Mouse (Mus musculus): Measurements from ENCODE around the gene Avil. TPM values are rescaled to one million over a fixed set of nuclear protein-coding genes. Genes with fewer than 3 reads are reported as not detected.
"Not testable (repeated sequence)": the region's sequence is repeated elsewhere in the genome, so short reads cannot be mapped to it uniquely, and the experiment has no call there.

Avil gene
- polyA plus RNA-seq, 1 experiment from 2014 or later, result 0.08 TPM

DNA sequence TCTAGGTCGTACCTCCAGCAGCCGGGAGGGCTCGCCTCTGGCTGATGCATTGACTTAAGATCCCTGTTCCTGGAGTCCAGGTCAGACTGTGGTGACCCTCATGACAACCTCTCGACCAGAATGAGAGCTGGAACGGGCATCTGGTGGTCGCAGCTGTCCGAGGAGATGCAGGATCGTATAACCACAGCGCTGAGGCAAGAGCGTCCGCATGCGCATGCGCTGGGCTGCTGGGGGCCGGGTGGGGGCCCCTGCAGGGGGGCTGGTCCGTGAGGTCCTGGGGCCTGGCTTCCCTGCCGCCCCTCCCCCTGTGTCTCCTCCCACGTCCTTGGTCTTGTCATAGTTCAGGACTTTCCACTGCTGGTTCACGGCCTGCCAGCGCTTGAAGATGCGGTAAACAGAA, 56.0 kb downstream of the Avil start:
- Histone ChIP-seq H3K27ac (ENCODE audit: low read depth, low read length) (no peak overlapping the region), H3K4me2 (ENCODE audit: low read depth, low read length, severe bottlenecking) (no peak overlapping the region), H3K9ac (ENCODE audit: low read length) (no peak overlapping the region), H3K4me1 (replicated peaks; ENCODE audit: control insufficient read depth, insufficient read depth, low read length) (peaks cover 6% of the 10 kb centered on the region; the same call in 1 of the 2 replicates), H3K36me3 (ENCODE audit: control insufficient read depth, insufficient read depth, low read length) (peaks cover 5% of the 10 kb centered on the region; the same call in 1 of the 2 replicates), H3K27me3 (ENCODE audit: control insufficient read depth, insufficient read depth, low read length) (no peaks in the 10 kb centered on the region), H3K9me3 (ENCODE audit: control insufficient read depth, low read length) (no peaks in the 10 kb centered on the region), H3K4me3 (ENCODE audit: low read depth, low read length) (no peak overlapping the region)
- ATAC-seq (replicated peaks; ENCODE audit: low FRiP score) (no peak), DNase-seq (ENCODE audit: low spot score) (no peak)
- WGBS, result 92% methylated on average over 20 of the region's 20 CpGs

DNA sequence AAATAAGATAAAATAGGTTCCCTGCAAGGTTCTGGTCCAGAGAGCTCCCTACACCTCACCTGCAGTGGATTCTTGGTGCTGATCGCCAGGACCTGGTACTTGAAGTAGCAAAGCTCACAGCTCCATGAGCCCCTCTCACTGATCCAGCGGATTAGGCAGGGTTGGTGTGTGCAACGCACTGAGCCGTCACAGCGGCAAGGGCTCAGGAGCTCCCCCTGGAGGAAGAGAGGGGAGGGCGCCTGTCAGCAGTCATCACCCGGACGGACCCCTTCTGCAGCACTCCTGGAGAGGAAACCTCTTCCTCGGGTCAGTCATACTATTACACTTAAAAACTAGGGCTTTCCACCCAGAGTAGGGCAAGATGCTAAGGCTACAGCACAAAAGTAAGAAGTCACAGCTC, 57.7 kb downstream of the Avil start:
- WGBS, result 2% methylated on average over 9 of the region's 9 CpGs
- Histone ChIP-seq H3K4me3 (ENCODE audit: low read depth, low read length) (peak overlapping the region; percentile 96), H3K9me3 (ENCODE audit: control insufficient read depth, low read length) (no peaks in the 10 kb centered on the region), H3K4me2 (ENCODE audit: low read depth, low read length, severe bottlenecking) (peak overlapping the region; percentile 97), H3K36me3 (ENCODE audit: control insufficient read depth, insufficient read depth, low read length) (peaks cover 5% of the 10 kb centered on the region; the same call in 1 of the 2 replicates), H3K4me1 (replicated peaks; ENCODE audit: control insufficient read depth, insufficient read depth, low read length) (peaks cover 6% of the 10 kb centered on the region; the same call in 1 of the 2 replicates), H3K9ac (ENCODE audit: low read length) (peak overlapping the region; percentile 95; the same call in 1 of the 2 replicates), H3K27me3 (ENCODE audit: control insufficient read depth, insufficient read depth, low read length) (no peaks in the 10 kb centered on the region), H3K27ac (ENCODE audit: low read depth, low read length) (no peak overlapping the region)
- ATAC-seq (replicated peaks; ENCODE audit: low FRiP score) (peak; percentile 39; the same call in 1 of the 2 replicates), DNase-seq (ENCODE audit: low spot score) (peak; percentile 92)

GRCm38 (mm10) chr10:127058708-127059107, 58.2 kb downstream of the Avil start:
- Histone ChIP-seq H3K4me2 (ENCODE audit: low read depth, low read length, severe bottlenecking) (peak overlapping the region; percentile 97), H3K36me3 (ENCODE audit: control insufficient read depth, insufficient read depth, low read length) (peaks cover 5% of the 10 kb centered on the region; the same call in 1 of the 2 replicates), H3K27ac (ENCODE audit: low read depth, low read length) (no peak overlapping the region), H3K4me1 (replicated peaks; ENCODE audit: control insufficient read depth, insufficient read depth, low read length) (peaks cover 6% of the 10 kb centered on the region; the same call in 1 of the 2 replicates), H3K27me3 (ENCODE audit: control insufficient read depth, insufficient read depth, low read length) (no peaks in the 10 kb centered on the region), H3K9ac (ENCODE audit: low read length) (peak overlapping the region; percentile 95), H3K4me3 (ENCODE audit: low read depth, low read length) (peak overlapping the region; percentile 96), H3K9me3 (ENCODE audit: control insufficient read depth, low read length) (no peaks in the 10 kb centered on the region)
- WGBS, result 5% methylated on average over 8 of the region's 8 CpGs
- ATAC-seq (replicated peaks; ENCODE audit: low FRiP score), result no peak
- DNase-seq (ENCODE audit: low spot score), result no peak

GRCm38 (mm10) chr10:127059174-127059967, 58.9 kb downstream of the Avil start:
- DNase-seq (ENCODE audit: low spot score), result peak; percentile 79
- H3K4me1 ChIP-seq (replicated peaks; ENCODE audit: control insufficient read depth, insufficient read depth, low read length), result peaks cover 6% of the 10 kb centered on the region; the same call in 1 of the 2 replicates

DNA sequence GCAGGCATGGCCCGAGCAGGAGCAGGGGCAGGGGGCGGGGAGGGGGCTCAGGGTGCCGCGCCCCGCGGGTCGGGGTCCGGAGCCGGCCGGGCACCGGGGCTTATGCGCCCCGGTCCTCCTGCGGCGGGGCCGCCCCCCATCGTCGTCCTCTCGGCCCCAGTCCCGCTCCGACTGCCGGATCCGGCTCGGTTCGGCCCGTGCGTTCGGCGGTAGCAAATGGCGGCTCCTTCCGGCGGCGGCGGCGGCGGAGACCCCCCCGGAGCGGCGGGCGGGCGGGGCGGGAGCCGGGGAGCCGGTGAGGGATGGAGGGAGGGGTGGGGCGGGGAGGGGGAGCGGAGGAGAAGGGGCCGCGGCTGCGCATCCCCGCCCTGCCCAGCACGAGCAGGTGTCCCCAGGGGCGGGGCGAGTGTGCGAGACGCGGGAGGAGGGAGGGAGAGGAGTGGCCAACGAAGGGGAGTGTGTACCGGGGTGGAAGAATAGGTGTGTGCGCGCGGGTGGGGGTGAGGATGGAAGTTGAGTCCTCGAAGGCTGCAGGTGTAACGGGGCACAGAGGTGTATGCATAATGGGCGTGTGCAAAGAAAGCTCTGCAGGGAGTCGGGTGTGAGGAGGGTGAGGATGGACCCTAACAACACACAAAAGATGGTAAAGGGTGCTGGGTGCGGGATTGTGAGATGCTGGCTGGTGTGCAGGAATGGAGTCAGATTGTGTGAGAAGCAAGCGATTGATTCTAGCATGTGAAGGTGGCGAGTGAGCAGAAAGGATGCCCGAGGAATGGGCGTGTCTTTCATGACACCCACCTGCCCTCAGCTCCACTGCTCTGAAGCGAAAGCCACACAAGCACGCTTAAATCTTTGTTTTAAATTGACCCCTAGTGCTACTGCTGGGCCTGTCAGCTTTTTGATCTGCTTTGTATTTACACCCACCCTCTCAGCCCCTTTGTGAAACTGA, 59.7 kb downstream of the Avil start, which contains the start of gene March9:
Gene March9, minus strand, starts transcription at position 217 of the 949 bp plus-strand sequence.
- Histone ChIP-seq H3K4me1 (replicated peaks; ENCODE audit: control insufficient read depth, insufficient read depth, low read length) (peaks cover 6% of the 10 kb centered on the region; the same call in 1 of the 2 replicates), H3K9me3 (ENCODE audit: control insufficient read depth, low read length) (no peaks in the 10 kb centered on the region), H3K36me3 (ENCODE audit: control insufficient read depth, insufficient read depth, low read length) (peaks cover 11% of the 10 kb centered on the region), H3K9ac (ENCODE audit: low read length) (peak within 1 kb of the TSS; percentile 95), H3K27me3 (ENCODE audit: control insufficient read depth, insufficient read depth, low read length) (no peaks in the 10 kb centered on the region), H3K4me3 (ENCODE audit: low read depth, low read length) (peak within 1 kb of the TSS; percentile 96), H3K4me2 (ENCODE audit: low read depth, low read length, severe bottlenecking) (peak within 1 kb of the TSS; percentile 97), H3K27ac (ENCODE audit: low read depth, low read length) (peak within 1 kb of the TSS; percentile 87)
- WGBS, result under 1% methylated on average over 63 of the region's 72 CpGs
- DNase-seq (ENCODE audit: low spot score), result peak; percentile 88
- ATAC-seq (replicated peaks; ENCODE audit: low FRiP score), result peak; percentile 22

More at GRCm38 (mm10) chr10:127059174-127059967, 58.9 kb downstream of the Avil start:
- peak overlapping the region; percentile 96 for H3K4me3 ChIP-seq (ENCODE audit: low read depth, low read length)
- H3K27me3 ChIP-seq (ENCODE audit: control insufficient read depth, insufficient read depth, low read length), result no peaks in the 10 kb centered on the region
- H3K9me3 ChIP-seq (ENCODE audit: control insufficient read depth, low read length), result no peaks in the 10 kb centered on the region
- WGBS, result under 1% methylated on average over 60 of the region's 92 CpGs
- peak overlapping the region; percentile 95 for H3K9ac ChIP-seq (ENCODE audit: low read length)
- 0 out of 2 replicates have a peak, but pooled peaks have one; percentile 8 for ATAC-seq (replicated peaks; ENCODE audit: low FRiP score)
- peak overlapping the region; percentile 87 for H3K27ac ChIP-seq (ENCODE audit: low read depth, low read length)
- peak overlapping the region; percentile 97 for H3K4me2 ChIP-seq (ENCODE audit: low read depth, low read length, severe bottlenecking)
- peaks cover 5% of the 10 kb centered on the region; the same call in 1 of the 2 replicates for H3K36me3 ChIP-seq (ENCODE audit: control insufficient read depth, insufficient read depth, low read length)

GRCm38 (mm10) chr10:127061085-127061484, 60.6 kb downstream of the Avil start:
- DNase-seq (ENCODE audit: low spot score), result no peak
- 16% methylated on average over 5 of the region's 5 CpGs for WGBS
- Histone ChIP-seq H3K9ac (ENCODE audit: low read length) (peak overlapping the region; percentile 95), H3K9me3 (ENCODE audit: control insufficient read depth, low read length) (no peaks in the 10 kb centered on the region), H3K27me3 (ENCODE audit: control insufficient read depth, insufficient read depth, low read length) (no peaks in the 10 kb centered on the region), H3K27ac (ENCODE audit: low read depth, low read length) (peak overlapping the region; percentile 87), H3K4me3 (ENCODE audit: low read depth, low read length) (peak overlapping the region; percentile 96), H3K36me3 (ENCODE audit: control insufficient read depth, insufficient read depth, low read length) (peaks cover 18% of the 10 kb centered on the region), H3K4me2 (ENCODE audit: low read depth, low read length, severe bottlenecking) (peak overlapping the region; percentile 97), H3K4me1 (replicated peaks; ENCODE audit: control insufficient read depth, insufficient read depth, low read length) (peaks cover 6% of the 10 kb centered on the region; the same call in 1 of the 2 replicates)
- no peak for ATAC-seq (replicated peaks; ENCODE audit: low FRiP score)

DNA sequence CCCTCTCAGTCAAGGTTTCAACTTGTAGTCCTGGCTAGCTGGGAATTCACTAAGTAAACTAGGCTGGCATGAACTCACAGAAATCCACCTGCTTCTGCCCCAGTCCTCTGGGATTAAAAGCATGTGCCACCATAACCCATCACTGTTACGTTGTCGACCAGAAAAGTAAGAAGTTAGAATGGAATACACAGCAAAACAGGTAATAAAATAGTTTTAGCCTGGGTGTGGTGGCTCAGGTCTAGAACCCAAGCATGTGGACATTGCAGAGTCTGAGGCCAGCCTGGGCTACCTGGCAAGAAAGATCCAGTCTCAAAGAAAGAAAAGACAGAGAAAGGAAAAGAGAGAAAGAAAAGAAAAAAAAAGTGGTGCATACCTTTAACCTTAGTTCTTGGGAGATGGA, 61.0 kb downstream of the Avil start:
- Histone ChIP-seq H3K4me2 (ENCODE audit: low read depth, low read length, severe bottlenecking) (no peak overlapping the region), H3K4me3 (ENCODE audit: low read depth, low read length) (no peak overlapping the region), H3K36me3 (ENCODE audit: control insufficient read depth, insufficient read depth, low read length) (peaks cover 17% of the 10 kb centered on the region), H3K27me3 (ENCODE audit: control insufficient read depth, insufficient read depth, low read length) (no peaks in the 10 kb centered on the region), H3K27ac (ENCODE audit: low read depth, low read length) (no peak overlapping the region), H3K4me1 (replicated peaks; ENCODE audit: control insufficient read depth, insufficient read depth, low read length) (peaks cover 6% of the 10 kb centered on the region; the same call in 1 of the 2 replicates), H3K9me3 (ENCODE audit: control insufficient read depth, low read length) (no peaks in the 10 kb centered on the region), H3K9ac (ENCODE audit: low read length) (no peak overlapping the region)
- 76% methylated on average over 2 of the region's 2 CpGs for WGBS
- ATAC-seq (replicated peaks; ENCODE audit: low FRiP score) (no peak), DNase-seq (ENCODE audit: low spot score) (no peak)

GRCm38 (mm10) chr10:127062101-127062500, 61.6 kb downstream of the Avil start:
- not testable (repeated sequence) for H3K9ac ChIP-seq (ENCODE audit: low read length); H3K4me1 ChIP-seq (replicated peaks; ENCODE audit: control insufficient read depth, insufficient read depth, low read length); H3K4me2 ChIP-seq (ENCODE audit: low read depth, low read length, severe bottlenecking); H3K9me3 ChIP-seq (ENCODE audit: control insufficient read depth, low read length); H3K27me3 ChIP-seq (ENCODE audit: control insufficient read depth, insufficient read depth, low read length); H3K27ac ChIP-seq (ENCODE audit: low read depth, low read length); ATAC-seq (replicated peaks; ENCODE audit: low FRiP score); DNase-seq (ENCODE audit: low spot score); H3K4me3 ChIP-seq (ENCODE audit: low read depth, low read length)
- H3K36me3 ChIP-seq (ENCODE audit: control insufficient read depth, insufficient read depth, low read length), result peaks cover 22% of the 10 kb centered on the region
- WGBS, result 87% methylated on average over 4 of the region's 4 CpGs

All from forebrain, embryonic 11.5 days (tissue).